Comparison of ENCODE assay signal across 8 mouse cellular contexts in genomic region chr1:131138191-131139016, GRCm38 (mm10). TPM values are rescaled to one million over a fixed set of nuclear protein-coding genes. Genes with fewer than 3 reads are reported as not detected.
DNase-seq lines count a peak whose midpoint lies in the region; ATAC-seq and TF ChIP-seq lines count a peak whose summit lies in the region.

Gene Dyrk3 (minus strand): TSS chr1:131138340.

- peak within 1 kb of the TSS; percentile 91 for H3K9ac ChIP-seq in ES-Bruce4 (ENCODE audit: low read depth, poor library complexity, severe bottlenecking)
- peak within 1 kb of the TSS; percentile 88 for H3K9ac ChIP-seq in forebrain, embryonic 13.5 days
- peak within 1 kb of the TSS; percentile 68 for H3K9ac ChIP-seq in lung, embryonic 14.5 days

- intact Hi-C loops in heart, postnatal 14 days (cut with DNase I): loop anchor here (2.0 kb wide), 1 partner anchor 22 kb away; no protein-coding TSS in a partner anchor

- ATAC-seq in forebrain, embryonic 13.5 days: peak; percentile 97
- ATAC-seq in lung, embryonic 14.5 days (ENCODE audit: insufficient read depth): peak; percentile 99

- H3K9me3 ChIP-seq in ES-Bruce4 (replicated peaks; ENCODE audit: control insufficient read depth, insufficient read depth, low read length, poor library complexity, severe bottlenecking): no peaks in the 10 kb centered on the region
- H3K9me3 ChIP-seq in forebrain, embryonic 13.5 days (replicated peaks): no peaks in the 10 kb centered on the region
- no peaks in the 10 kb centered on the region for H3K9me3 ChIP-seq in lung, embryonic 14.5 days (ENCODE audit: low read depth, low read length)

- H3K27ac ChIP-seq in ES-Bruce4 (ENCODE audit: insufficient read depth, low read length): peak within 1 kb of the TSS; percentile 98
- H3K27ac ChIP-seq in forebrain, embryonic 13.5 days: peak within 1 kb of the TSS; percentile 91
- H3K27ac ChIP-seq in lung, embryonic 14.5 days (ENCODE audit: low read depth): peak within 1 kb of the TSS; percentile 91
- peak within 1 kb of the TSS; percentile 29; the same call in 1 of the 2 replicates for H3K27ac ChIP-seq in olfactory bulb, adult 2 months (ENCODE audit: insufficient read depth, low read depth, low read length)
- H3K27ac ChIP-seq in thymus, adult 2 months (ENCODE audit: control insufficient read depth, insufficient read depth, low read length): peak within 1 kb of the TSS; percentile 83

- H3K36me3 ChIP-seq in ES-Bruce4 (ENCODE audit: control insufficient read depth, insufficient read depth, low read length, poor library complexity, severe bottlenecking): peaks cover 26% of the 10 kb centered on the region
- no peaks in the 10 kb centered on the region for H3K36me3 ChIP-seq in forebrain, embryonic 13.5 days (ENCODE audit: poor library complexity, severe bottlenecking)
- no peaks in the 10 kb centered on the region for H3K36me3 ChIP-seq in lung, embryonic 14.5 days (ENCODE audit: insufficient read depth)
- H3K36me3 ChIP-seq in thymus, adult 2 months (ENCODE audit: control insufficient read depth, insufficient read depth, low read length): no peaks in the 10 kb centered on the region

- TF ChIP-seq POLR2A in ES-Bruce4 (IDR thresholded peaks at IDR 0.05; ENCODE audit: insufficient read depth, low read length): peak; percentile 78
- TF ChIP-seq POLR2A in olfactory bulb, adult 2 months (IDR thresholded peaks at IDR 0.05; ENCODE audit: insufficient read depth, low read depth, low read length): peak; percentile 56
- 0 out of 2 replicates have a peak, but pooled peaks have one; percentile 30 for TF ChIP-seq POLR2A in thymus, adult 2 months (IDR thresholded peaks at IDR 0.05; ENCODE audit: control insufficient read depth, extremely low read depth, insufficient read depth, low read length, poor library complexity)

- TF ChIP-seq CTCF in ES-Bruce4 (IDR thresholded peaks at IDR 0.05; ENCODE audit: low read depth, low read length): no peak
- peak; percentile 58 for TF ChIP-seq CTCF in lung, embryonic 14.5 days (IDR thresholded peaks at IDR 0.05; ENCODE audit: low read depth)
- no peak for TF ChIP-seq CTCF in olfactory bulb, adult 2 months (IDR thresholded peaks at IDR 0.05; ENCODE audit: insufficient read depth, low read depth, low read length)
- TF ChIP-seq CTCF in thymus, adult 2 months (IDR thresholded peaks at IDR 0.05; ENCODE audit: borderline replicate concordance, control insufficient read depth, extremely low read depth, insufficient read depth, low read length, poor library complexity): 0 out of 2 replicates have a peak, but pooled peaks have one; percentile 19

- peak within 1 kb of the TSS; percentile 96 for H3K4me3 ChIP-seq in ES-Bruce4 (ENCODE audit: low read depth, low read length)
- H3K4me3 ChIP-seq in forebrain, embryonic 13.5 days: peak within 1 kb of the TSS; percentile 80
- peak within 1 kb of the TSS; percentile 79 for H3K4me3 ChIP-seq in lung, embryonic 14.5 days (ENCODE audit: low read depth, low read length)
- H3K4me3 ChIP-seq in olfactory bulb, adult 2 months (ENCODE audit: insufficient read depth, low read depth, low read length): peak within 1 kb of the TSS; percentile 74
- peak within 1 kb of the TSS; percentile 75 for H3K4me3 ChIP-seq in thymus, adult 2 months (ENCODE audit: control insufficient read depth, insufficient read depth, low read length)

- peak within 1 kb of the TSS; percentile 71 for H3K4me2 ChIP-seq in forebrain, embryonic 13.5 days
- peak within 1 kb of the TSS; percentile 95 for H3K4me2 ChIP-seq in lung, embryonic 14.5 days

- WGBS in forebrain, embryonic 13.5 days: 7% methylated on average over 47 of the region's 49 CpGs
- WGBS in lung, embryonic 14.5 days: 2% methylated on average over 49 of the region's 49 CpGs
- WGBS in olfactory bulb, adult 2 months: 2% methylated on average over 49 of the region's 49 CpGs
- WGBS in thymus, adult 2 months: under 1% methylated on average over 49 of the region's 49 CpGs

- no peaks in the 10 kb centered on the region for H3K27me3 ChIP-seq in ES-Bruce4 (ENCODE audit: control insufficient read depth, insufficient read depth, low read length, poor library complexity, severe bottlenecking)
- H3K27me3 ChIP-seq in forebrain, embryonic 13.5 days: no peaks in the 10 kb centered on the region
- 0 out of 2 replicates have a peak, but pooled peaks cover 5% of the 10 kb centered on the region for H3K27me3 ChIP-seq in lung, embryonic 14.5 days (ENCODE audit: insufficient read depth, low read length)
- no peaks in the 10 kb centered on the region for H3K27me3 ChIP-seq in thymus, adult 2 months (ENCODE audit: control insufficient read depth, insufficient read depth, low read length)

- DNase-seq in c-Kit-positive CD71-positive TER-119-positive erythroid progenitor cells, embryonic 14.5 days (ENCODE audit: low spot score): peak; percentile 89
- peak; percentile 94 for DNase-seq in heart, postnatal 14 days
- peak; percentile 90 to 91 for DNase-seq in layer of hippocampus, adult 18-20 months (ENCODE audit: low spot score in 2 of 2)
- DNase-seq in lung, embryonic 14.5 days: peak; percentile 97
- peak; percentile 92 for DNase-seq in thymus, adult 2 months

- H3K4me1 ChIP-seq in ES-Bruce4 (ENCODE audit: control insufficient read depth, insufficient read depth, low read length): peaks cover 2% of the 10 kb centered on the region
- H3K4me1 ChIP-seq in forebrain, embryonic 13.5 days: peaks cover 46% of the 10 kb centered on the region
- H3K4me1 ChIP-seq in lung, embryonic 14.5 days (ENCODE audit: insufficient read depth): no peaks in the 10 kb centered on the region; the same call in 1 of the 2 replicates
- peaks cover 6% of the 10 kb centered on the region for H3K4me1 ChIP-seq in olfactory bulb, adult 2 months (ENCODE audit: control insufficient read depth, insufficient read depth, low read length)
- H3K4me1 ChIP-seq in thymus, adult 2 months (replicated peaks; ENCODE audit: control insufficient read depth, insufficient read depth, low read length): peaks cover 14% of the 10 kb centered on the region

- no peak for TF ChIP-seq EP300 in ES-Bruce4 (IDR thresholded peaks at IDR 0.05; ENCODE audit: insufficient read depth, low read depth, low read length)

RNA-seq across cellular contexts. Expression of gene Dyrk3, which starts in this region (rescaled TPM):
- polyA plus RNA-seq in ES-Bruce4 (2011; ENCODE audit: insufficient read depth, insufficient read length, low read depth, missing spikeins): 27.3 and 27.6 TPM in 2 replicates
- 16.7 and 18.9 TPM in 2 replicates for polyA plus RNA-seq in forebrain, embryonic 13.5 days (2015; fragmentation: Nextera tagmentation; extraction: Ambion mirVana)
- under 1 TPM; 0.37 to 0.53 TPM for total RNA-seq in heart, postnatal 14 days (2021)
- 10 to 100 TPM; 17.4 to 20.2 TPM for total RNA-seq in layer of hippocampus, adult 18-20 months (2021)
- polyA plus RNA-seq in lung, embryonic 14.5 days (2014; fragmentation: Nextera tagmentation; extraction: Ambion mirVana): 3.9 and 4.3 TPM in 2 replicates
- not detected in 2 replicates for polyA plus RNA-seq in olfactory bulb, adult 2 months (2012; ENCODE audit: insufficient read depth, insufficient read length, low replicate concordance, missing spikeins)
- 0.78 and 0.98 TPM in 2 replicates for polyA plus RNA-seq in thymus, adult 2 months (2012; rRNA removed)

Comparison
In these comparisons a context has a peak if more than half of its experiments do, and no peak if none do; other contexts are left out.
1. Peak in every context shown above with its lines: DNase-seq, ATAC-seq, H3K4me3 ChIP-seq and H3K27ac ChIP-seq.
2. RNA of gene Dyrk3 (total RNA-seq): 17.4 to 20.2 TPM in layer of hippocampus, adult 18-20 months; 0.37 to 0.53 TPM in heart, postnatal 14 days; every median in the first group is over 10 times any median in the second.
3. Peak in DNase-seq in heart, postnatal 14 days; RNA of the gene not detected or under 1 TPM.
4. Peak in DNase-seq, H3K4me3 ChIP-seq and H3K27ac ChIP-seq in thymus, adult 2 months; RNA of the gene not detected or under 1 TPM.
5. H3K27ac ChIP-seq: peak in every context shown above with its lines; median percentile 98 in ES-Bruce4; 91 in forebrain, embryonic 13.5 days; 91 in lung, embryonic 14.5 days; 83 in thymus, adult 2 months; 29 in olfactory bulb, adult 2 months.
6. CTCF ChIP-seq: peak in lung, embryonic 14.5 days (single experiment) and thymus, adult 2 months (single experiment); none in ES-Bruce4 (single experiment) and olfactory bulb, adult 2 months (single experiment).